Mouse (Mus musculus) left cerebral cortex, postnatal 10 days (tissue): Measurements from ENCODE around the gene Gm12248. TPM values are rescaled to one million over a fixed set of nuclear protein-coding genes. Genes with fewer than 3 reads are reported as not detected.

Experiments
- DNase-seq, 2 experiments: peaks; one replicate each; pipeline ENCODE4 v3.0.0; 2021 to 2022; ENCODE audit warnings: low spot score in 2 of 2, mixed read lengths in 1 of 2; ENCODE audit errors: extremely low spot score in 1 of 2
- intact Hi-C: fragments of 180-260 bp; cut with DNase I; formaldehyde crosslinking; loops from one replicate; pipeline ENCODE4 v1.15.1; 2025
- total RNA-seq, 2 experiments: library from RNA; stranded (reverse); gene quantifications; 2 replicates each; pipeline ENCODE4 v1.2.3; 2021

Gene Gm12248
- total RNA-seq, 2 experiments from 2014 or later, result not detected

- intact Hi-C loops, result loop anchor here (5.0 kb wide), 2 partner anchors 43 to 52 kb away; no protein-coding TSS in a partner anchor
- no peak for DNase-seq
Observed at GRCm38 (mm10) chr11:58014604-58015003, 78.3 kb downstream of the Gm12248 start.

Other genes starting within 250 kb of the Gm12248 start
- 10 to 100 TPM; 86.2 to 89.1 TPM for gene Larp1, start 84.1 kb downstream of the Gm12248 start, total RNA-seq
- gene Cnot8, start 11.0 kb upstream of the Gm12248 start, total RNA-seq, result 10 to 100 TPM; 50.4 to 51.1 TPM
- gene Gemin5, start 75.4 kb upstream of the Gm12248 start, total RNA-seq, result 10 to 100 TPM; 15.7 to 17.8 TPM
- gene Mrpl22, start 78.5 kb upstream of the Gm12248 start, total RNA-seq, result 10 to 100 TPM; 31.0 to 38.0 TPM
- gene Igtp, start 106.4 kb upstream of the Gm12248 start, total RNA-seq, result 1 to 10 TPM; 1.1 to 1.9 TPM
- 1 to 10 TPM; 1.2 to 1.5 TPM for gene Irgm2, start 106.5 kb upstream of the Gm12248 start, total RNA-seq
- gene 4930438A08Rik, start 181.7 kb upstream of the Gm12248 start, total RNA-seq, result not detected
- 10 to 100 TPM; 19.2 to 21.4 TPM for gene Zfp692, start 213.9 kb upstream of the Gm12248 start, total RNA-seq
- 10 to 100 TPM; 47.7 to 50.4 TPM for gene Zfp672, start 237.2 kb upstream of the Gm12248 start, total RNA-seq
- gene Sh3bp5l, start 237.6 kb upstream of the Gm12248 start, total RNA-seq, result 10 to 100 TPM; 55.5 to 60.8 TPM